Mouse (Mus musculus) MEL (cell line): ENCODE measurements around the gene Gm20388. TPM values are rescaled to one million over a fixed set of nuclear protein-coding genes. Genes with fewer than 3 reads are reported as not detected.
A peak's percentile ranks its signal among the peaks of the same experiment; 100 is the strongest.

Source experiments
- DNase-seq: peaks from one replicate; pipeline ENCODE4 v3.0.0; 2011; ENCODE audit warnings: low read depth, low spot score
- H3K27ac ChIP-seq: 2 replicates; pipeline ENCODE4 v1.5.1; 2012; ENCODE audit warnings: low read depth, mild to moderate bottlenecking, control low read depth, low read length, moderate library complexity; ENCODE audit not compliant: control insufficient read depth
- H3K27me3 ChIP-seq, 2 experiments: fragments of 150-350 bp in 1 of 2; sonication (generic) in 1 of 2; 2 replicates each; pipeline ENCODE4 v1.6.1; 2012; ENCODE audit warnings: low read length in 2 of 2, mild to moderate bottlenecking in 2 of 2, improper control_type of control experiment in 1 of 2, moderate library complexity in 1 of 2; ENCODE audit not compliant: insufficient read depth in 2 of 2, control insufficient read depth in 1 of 2
- H3K36me3 ChIP-seq, 2 experiments: 2 replicates each; pipeline ENCODE4 v1.6.1; 2012 to 2014; ENCODE audit warnings: low read length in 2 of 2, improper control_type of control experiment in 1 of 2, inconsistent platforms in 1 of 2, mild to moderate bottlenecking in 1 of 2; ENCODE audit not compliant: insufficient read depth in 2 of 2, control insufficient read depth in 1 of 2
- H3K4me1 ChIP-seq, 2 experiments: fragments of 150-350 bp in 1 of 2; sonication (generic) in 1 of 2; 2 replicates each; pipeline ENCODE4 v1.6.1; 2012; ENCODE audit warnings: low read length in 2 of 2, improper control_type of control experiment in 1 of 2, mild to moderate bottlenecking in 1 of 2; ENCODE audit not compliant: insufficient read depth in 2 of 2, control insufficient read depth in 1 of 2
- H3K4me3 ChIP-seq, 2 experiments: fragments of 150-350 bp in 1 of 2; sonication (generic) in 1 of 2; 2 replicates each; pipeline ENCODE4 v1.5.1; 2012; ENCODE audit warnings: low read depth in 2 of 2, low read length in 2 of 2, mild to moderate bottlenecking in 2 of 2, moderate library complexity in 2 of 2, control low read depth in 1 of 2, improper control_type of control experiment in 1 of 2; ENCODE audit not compliant: control insufficient read depth in 1 of 2, insufficient read depth in 1 of 2
- H3K79me2 ChIP-seq: 2 replicates; pipeline ENCODE4 v1.6.1; 2012; ENCODE audit warnings: mild to moderate bottlenecking, low read length, moderate library complexity; ENCODE audit not compliant: control insufficient read depth, poor library complexity, insufficient read depth
- H3K9ac ChIP-seq: 2 replicates; pipeline ENCODE4 v1.6.1; 2012; ENCODE audit warnings: low read depth, mild to moderate bottlenecking, control low read depth, low read length, moderate library complexity; ENCODE audit not compliant: control insufficient read depth, poor library complexity, severe bottlenecking
- H3K9me3 ChIP-seq: fragments of 150-350 bp; sonication (generic); replicated peaks from 2 replicates; pipeline ENCODE4 v1.6.1; 2012; ENCODE audit warnings: mild to moderate bottlenecking, low read length, improper control_type of control experiment, moderate library complexity; ENCODE audit not compliant: insufficient read depth
- BHLHE40 ChIP-seq: IDR thresholded peaks from 2 replicates; pipeline ENCODE4 v1.6.1; 2012; ENCODE audit warnings: low read depth, mild to moderate bottlenecking, inconsistent platforms, low read length, improper control_type of control experiment, borderline replicate concordance
- CHD1 ChIP-seq: IDR thresholded peaks from 2 replicates; pipeline ENCODE4 v1.6.1; 2012; ENCODE audit warnings: low read depth, mild to moderate bottlenecking, inconsistent platforms, low read length, improper control_type of control experiment
- CHD2 ChIP-seq: IDR thresholded peaks from 2 replicates; pipeline ENCODE4 v1.6.1; 2011; ENCODE audit warnings: low read length, improper control_type of control experiment
- ETS1 ChIP-seq: IDR thresholded peaks from 2 replicates; pipeline ENCODE4 v1.6.1; 2012; ENCODE audit warnings: low read depth, mild to moderate bottlenecking, inconsistent platforms, low read length, improper control_type of control experiment, moderate library complexity
- GATA1 ChIP-seq: IDR thresholded peaks from 2 replicates; pipeline ENCODE4 v1.6.1; 2011; ENCODE audit warnings: low read depth, low read length, improper control_type of control experiment
- HCFC1 ChIP-seq: IDR thresholded peaks from 2 replicates; pipeline ENCODE4 v1.6.1; 2012; ENCODE audit warnings: low read depth, mild to moderate bottlenecking, inconsistent platforms, low read length, improper control_type of control experiment, moderate library complexity
- KAT2A ChIP-seq: conservative IDR thresholded peaks from 2 replicates; pipeline ENCODE4 v1.6.1; 2012; ENCODE audit warnings: low read depth, low read length, improper control_type of control experiment, inconsistent platforms
- MAFK ChIP-seq: IDR thresholded peaks from 2 replicates; pipeline ENCODE4 v1.6.1; 2011; ENCODE audit warnings: low read depth, mild to moderate bottlenecking, low read length, improper control_type of control experiment, borderline replicate concordance
- MAX ChIP-seq: IDR thresholded peaks from 2 replicates; pipeline ENCODE4 v1.6.1; 2011; ENCODE audit warnings: low read length, improper control_type of control experiment
- MYB ChIP-seq: IDR thresholded peaks from 2 replicates; pipeline ENCODE4 v1.6.1; 2011; ENCODE audit warnings: mild to moderate bottlenecking, low read depth, low read length, improper control_type of control experiment
- NELFE ChIP-seq: IDR thresholded peaks from 2 replicates; pipeline ENCODE4 v1.6.1; 2011; ENCODE audit warnings: low read depth, low read length, improper control_type of control experiment
- NRF1 ChIP-seq: IDR thresholded peaks from 2 replicates; pipeline ENCODE4 v1.6.1; 2014; ENCODE audit warnings: low read depth, mild to moderate bottlenecking, inconsistent platforms, low read length, improper control_type of control experiment, moderate library complexity; ENCODE audit not compliant: poor library complexity, insufficient read depth, severe bottlenecking
- POLR2A ChIP-seq, 2 experiments: IDR thresholded peaks; 2 replicates each; pipeline ENCODE4 v1.6.1; 2011 to 2012; ENCODE audit warnings: low read length in 2 of 2, mild to moderate bottlenecking in 2 of 2, control low read depth in 1 of 2, improper control_type of control experiment in 1 of 2, low read depth in 1 of 2, moderate library complexity in 1 of 2; ENCODE audit not compliant: control insufficient read depth in 1 of 2, insufficient read depth in 1 of 2, poor library complexity in 1 of 2
- RAD21 ChIP-seq: IDR thresholded peaks from 2 replicates; pipeline ENCODE4 v1.6.1; 2011; ENCODE audit warnings: mild to moderate bottlenecking, low read depth, low read length, improper control_type of control experiment
- RCOR1 ChIP-seq: IDR thresholded peaks from 2 replicates; pipeline ENCODE4 v1.6.1; 2012; ENCODE audit warnings: low read depth, mild to moderate bottlenecking, inconsistent platforms, low read length, improper control_type of control experiment
- SIN3A ChIP-seq: IDR thresholded peaks from 2 replicates; pipeline ENCODE4 v1.6.1; 2012; ENCODE audit warnings: low read length, improper control_type of control experiment, inconsistent platforms
- TCF12 ChIP-seq: IDR thresholded peaks from 2 replicates; pipeline ENCODE4 v1.6.1; 2014; ENCODE audit warnings: low read depth, mild to moderate bottlenecking, inconsistent platforms, low read length, improper control_type of control experiment, moderate library complexity
- USF1 ChIP-seq: IDR thresholded peaks from 2 replicates; pipeline ENCODE4 v1.6.1; 2014; ENCODE audit warnings: low read depth, mild to moderate bottlenecking, inconsistent platforms, low read length, improper control_type of control experiment, moderate library complexity
- ZC3H11A ChIP-seq: IDR thresholded peaks from 2 replicates; pipeline ENCODE4 v1.6.1; 2012; ENCODE audit warnings: low read depth, mild to moderate bottlenecking, inconsistent platforms, low read length, improper control_type of control experiment
- ZMIZ1 ChIP-seq: IDR thresholded peaks from 2 replicates; pipeline ENCODE4 v1.6.1; 2012; ENCODE audit warnings: low read depth, mild to moderate bottlenecking, inconsistent platforms, low read length, improper control_type of control experiment, moderate library complexity
- polyA plus RNA-seq, 2 experiments: library from polyadenylated mRNA; stranded (reverse) in 1 of 2; unstranded in 1 of 2; fragments of >175 nt in 1 of 2; fragments of >200 nt in 1 of 2; gene quantifications; 2 replicates each; pipeline versions ENCODE4 v1.2.1 to v1.2.4; 2012; ENCODE audit warnings: low replicate concordance in 2 of 2, low read depth in 1 of 2; ENCODE audit not compliant: insufficient read length in 2 of 2, insufficient read depth in 1 of 2, missing spikeins in 1 of 2
- total RNA-seq: library from RNA; depleted of rRNA; stranded (reverse); fragments of 300-350 nt; gene quantifications from 2 replicates; pipeline ENCODE4 v1.2.3, GENCODE M21; 2012

Gene Gm20388
- total and polyA plus RNA-seq, 3 experiments = 11.1 to 17.8 TPM; not detected in 1

DNA sequence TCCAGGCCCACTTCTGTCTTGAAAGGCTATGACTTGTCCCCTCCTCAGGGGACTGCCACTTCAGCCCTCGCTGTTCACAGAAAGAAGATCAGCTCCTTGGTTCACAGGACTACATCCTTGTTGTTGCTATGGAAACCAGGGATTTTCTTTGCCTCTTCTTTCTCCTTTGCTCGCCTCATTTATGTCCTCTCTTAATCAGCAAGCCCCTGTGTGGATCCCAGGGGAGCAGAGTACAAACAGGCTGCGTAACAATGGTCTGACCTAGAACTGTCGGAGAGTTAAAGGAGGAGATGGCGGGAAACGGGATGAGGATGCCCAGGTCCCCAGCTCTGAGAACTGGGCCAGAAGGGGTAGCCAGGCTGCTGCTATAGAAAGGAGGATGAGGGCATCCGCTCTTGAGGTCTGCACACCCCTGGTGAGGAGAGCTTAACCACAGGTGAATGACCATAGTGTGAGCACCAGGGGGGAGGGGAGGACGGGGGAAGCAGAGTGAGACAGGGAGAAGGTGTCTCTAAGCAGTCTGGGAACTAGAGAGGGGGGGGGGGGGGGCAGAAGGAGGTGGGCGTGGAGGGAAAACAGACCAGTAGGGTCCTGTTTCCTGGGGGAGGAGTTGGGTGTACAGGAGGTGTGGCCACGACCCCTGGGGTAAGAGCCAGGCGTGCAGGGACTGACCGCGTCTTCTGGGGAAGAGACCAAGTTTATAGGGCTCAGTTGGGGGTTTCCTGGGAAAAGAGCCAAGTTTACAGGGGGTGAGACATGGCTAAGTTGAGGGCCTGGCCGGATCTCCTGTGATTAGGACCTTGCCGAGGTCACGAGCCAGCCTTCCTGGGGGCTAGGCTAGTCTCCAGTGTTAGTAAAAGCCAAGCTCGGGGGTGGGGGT lies 1787.3 kb downstream of the Gm20388 start:
- TF ChIP-seq MAFK = no peak
- no peak for TF ChIP-seq BHLHE40
- no peak for TF ChIP-seq CHD2
- no peak for TF ChIP-seq RCOR1
- no peak for TF ChIP-seq MAX
- TF ChIP-seq ZMIZ1 = no peak
- TF ChIP-seq ZC3H11A = no peak
- TF ChIP-seq NRF1 = no peak
- no peak for TF ChIP-seq NELFE
- TF ChIP-seq ETS1 = no peak
- no peak for TF ChIP-seq MYB
- TF ChIP-seq CHD1 = no peak
- TF ChIP-seq POLR2A (IDR thresholded peaks at IDR 0.05; ENCODE audit: control insufficient read depth in 1 of 2, insufficient read depth in 1 of 2, low read depth in 1 of 2, low read length in 2 of 2, poor library complexity in 1 of 2) = no peak
- no peak for TF ChIP-seq RAD21
- TF ChIP-seq SIN3A = no peak
- TF ChIP-seq TCF12 = no peak
- TF ChIP-seq GATA1 = no peak
- no peak for DNase-seq
- Histone ChIP-seq H3K27ac (no peak overlapping the region), H3K4me3 (no peak overlapping the region), H3K27me3 (no peaks in the 10 kb centered on the region), H3K9me3 (no peaks in the 10 kb centered on the region), H3K4me1 (no peaks in the 10 kb centered on the region), H3K9ac (no peak overlapping the region), H3K36me3 (no peaks in the 10 kb centered on the region), H3K79me2 (no peaks in the 10 kb centered on the region)

DNA sequence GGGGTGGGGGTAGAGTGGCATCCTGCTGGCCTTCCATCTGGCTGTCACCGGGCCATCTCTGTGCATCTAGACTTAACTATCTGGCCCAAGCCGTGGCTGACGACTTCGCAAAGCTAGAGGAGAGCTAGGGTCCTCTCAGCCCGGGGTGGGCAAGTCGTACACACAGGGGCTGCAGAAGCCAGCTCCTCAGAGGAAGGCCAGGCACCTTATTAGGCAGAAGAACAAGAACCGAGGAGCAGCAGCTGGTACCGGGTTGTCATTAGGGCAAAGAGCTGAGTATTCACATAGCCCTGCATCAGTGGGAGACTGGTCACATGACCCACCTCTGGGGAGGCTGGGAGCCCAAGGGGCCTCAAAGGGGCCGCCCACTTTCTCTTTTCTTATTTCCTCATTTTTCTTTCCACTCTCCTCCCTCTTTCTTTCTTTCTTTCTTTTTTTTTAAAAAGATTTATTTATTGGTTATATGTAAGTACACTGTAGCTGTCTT lies 1788.0 kb downstream of the Gm20388 start:
- no peak for TF ChIP-seq GATA1
- no peak for TF ChIP-seq KAT2A
- no peak for TF ChIP-seq CHD1
- no peak for TF ChIP-seq BHLHE40
- no peak for TF ChIP-seq MAX
- no peak for TF ChIP-seq HCFC1
- peak; percentile 77 for TF ChIP-seq USF1
- TF ChIP-seq, all 39 proteins: peak for 1
- H3K36me3 ChIP-seq = no peaks in the 10 kb centered on the region
- no peaks in the 10 kb centered on the region for H3K79me2 ChIP-seq
- H3K4me3 ChIP-seq = no peak overlapping the region
- no peaks in the 10 kb centered on the region for H3K9me3 ChIP-seq
- no peaks in the 10 kb centered on the region for H3K27me3 ChIP-seq
- H3K9ac ChIP-seq = no peak overlapping the region
- no peak for DNase-seq
- H3K4me1 ChIP-seq = no peaks in the 10 kb centered on the region
- H3K27ac ChIP-seq = no peak overlapping the region
